Mouse (Mus musculus): ENCODE measurements around the gene Gm5861. TPM values are rescaled to one million over a fixed set of nuclear protein-coding genes. Genes with fewer than 3 reads are reported as not detected.
"Not testable (repeated sequence)": the region's sequence is repeated elsewhere in the genome, so short reads cannot be mapped to it uniquely, and the experiment has no call there.

Gm5861 gene
- not detected in 2 replicates for polyA plus RNA-seq (2015; fragmentation: Nextera tagmentation; extraction: Ambion mirVana)

- ATAC-seq (ENCODE audit: insufficient read depth, low FRiP score); H3K4me3 ChIP-seq (replicated peaks; ENCODE audit: low read length); H3K27ac ChIP-seq (ENCODE audit: low read length); H3K4me1 ChIP-seq (ENCODE audit: control insufficient read depth, insufficient read depth, low read length); H3K36me3 ChIP-seq (ENCODE audit: control insufficient read depth, insufficient read depth, low read length); H3K9ac ChIP-seq (ENCODE audit: low read length); H3K27me3 ChIP-seq (ENCODE audit: control insufficient read depth, insufficient read depth, low read length); H3K9me3 ChIP-seq (replicated peaks; ENCODE audit: control insufficient read depth, low read length); H3K4me2 ChIP-seq (ENCODE audit: low read depth, low read length): not testable (repeated sequence)
- 72% methylated on average over 2 of the region's 3 CpGs for WGBS
Measured at GRCm38 (mm10) chr5:11182772-11183171, at the start of gene Gm5861. Gene Gm5861, plus strand, starts transcription at chr5:11183072.

GRCm38 (mm10) chr5:11138031-11138430 lies 44.8 kb upstream of the Gm5861 start:
- not testable (repeated sequence) for H3K36me3 ChIP-seq (ENCODE audit: control insufficient read depth, insufficient read depth, low read length); H3K4me2 ChIP-seq (ENCODE audit: low read depth, low read length); ATAC-seq (ENCODE audit: insufficient read depth, low FRiP score); H3K9ac ChIP-seq (ENCODE audit: low read length); H3K9me3 ChIP-seq (replicated peaks; ENCODE audit: control insufficient read depth, low read length); H3K27ac ChIP-seq (ENCODE audit: low read length); H3K4me3 ChIP-seq (replicated peaks; ENCODE audit: low read length); H3K4me1 ChIP-seq (ENCODE audit: control insufficient read depth, insufficient read depth, low read length); H3K27me3 ChIP-seq (ENCODE audit: control insufficient read depth, insufficient read depth, low read length)
- WGBS = 92% methylated on average over 12 of the region's 12 CpGs

Other genes with a start within 250 kb of the Gm5861 start
- not detected in 2 replicates for gene Gm8871, start 235.3 kb upstream of the Gm5861 start, polyA plus RNA-seq (2015; fragmentation: Nextera tagmentation; extraction: Ambion mirVana)
- gene Gm8857, start 235.3 kb upstream of the Gm5861 start, polyA plus RNA-seq (2015; fragmentation: Nextera tagmentation; extraction: Ambion mirVana) = not detected in 2 replicates
- gene Gm8879, start 55.4 kb upstream of the Gm5861 start, polyA plus RNA-seq (2015; fragmentation: Nextera tagmentation; extraction: Ambion mirVana) = not detected in 2 replicates
- not detected in 2 replicates for gene Gm8890, start 73.0 kb downstream of the Gm5861 start, polyA plus RNA-seq (2015; fragmentation: Nextera tagmentation; extraction: Ambion mirVana)
- gene Speer1, start 158.4 kb downstream of the Gm5861 start, polyA plus RNA-seq (2015; fragmentation: Nextera tagmentation; extraction: Ambion mirVana) = not detected in 2 replicates
- gene Gm8897, start 233.3 kb downstream of the Gm5861 start, polyA plus RNA-seq (2015; fragmentation: Nextera tagmentation; extraction: Ambion mirVana) = not detected in 2 replicates

All from stomach, embryonic 16.5 days (tissue).